Mouse (Mus musculus) ES-E14 (cell line): Measurements from ENCODE around the gene Lmbr1l. TPM values are rescaled to one million over a fixed set of nuclear protein-coding genes. Genes with fewer than 3 reads are reported as not detected.

ENCODE experiments used
- DNase-seq: peaks from one replicate; pipeline ENCODE4 v3.0.0-alpha.2; 2013; ENCODE audit warnings: low read depth, low spot score
- H3K27ac ChIP-seq: 2 replicates; pipeline ENCODE4 v1.5.1; 2012; ENCODE audit warnings: low read depth, mild to moderate bottlenecking, low read length, moderate library complexity, mixed read lengths; ENCODE audit not compliant: poor library complexity, insufficient read depth, severe bottlenecking
- H3K36me3 ChIP-seq: 2 replicates; pipeline ENCODE4 v1.6.1; 2012; ENCODE audit warnings: mild to moderate bottlenecking, low read length, moderate library complexity, mixed read lengths; ENCODE audit not compliant: control insufficient read depth, poor library complexity, insufficient read depth, severe bottlenecking
- H3K4me1 ChIP-seq, 2 experiments: fragments of 150-350 bp in 1 of 2; sonication (generic) in 1 of 2; 2 replicates each; pipeline ENCODE4 v1.6.1; 2012; ENCODE audit warnings: low read length in 2 of 2, mild to moderate bottlenecking in 1 of 2, mixed read lengths in 1 of 2; ENCODE audit not compliant: control insufficient read depth in 2 of 2, insufficient read depth in 2 of 2, poor library complexity in 1 of 2
- H3K4me3 ChIP-seq, 2 experiments: fragments of 150-350 bp in 1 of 2; sonication (generic) in 1 of 2; 2 replicates each; pipeline ENCODE4 v1.5.1; 2012; ENCODE audit warnings: low read length in 2 of 2, low read depth in 1 of 2, mild to moderate bottlenecking in 1 of 2, mixed read lengths in 1 of 2; ENCODE audit not compliant: insufficient read depth in 1 of 2, poor library complexity in 1 of 2, severe bottlenecking in 1 of 2
- H3K9ac ChIP-seq: 2 replicates; pipeline ENCODE4 v1.6.1; 2012; ENCODE audit warnings: low read depth, mild to moderate bottlenecking, low read length, mixed read lengths; ENCODE audit not compliant: poor library complexity, insufficient read depth, severe bottlenecking
- H3K9me3 ChIP-seq: fragments of 150-350 bp; sonication (generic); 2 replicates; pipeline ENCODE4 v1.6.1; 2012; ENCODE audit warnings: low read depth, mild to moderate bottlenecking, low read length; ENCODE audit not compliant: control insufficient read depth, insufficient read depth
- CHD2 ChIP-seq: IDR thresholded peaks from 2 replicates; pipeline ENCODE4 v1.6.1; 2014; ENCODE audit warnings: mild to moderate bottlenecking, low read depth, low read length, inconsistent platforms
- HCFC1 ChIP-seq: IDR thresholded peaks from 2 replicates; pipeline ENCODE4 v1.6.1; 2012; ENCODE audit warnings: low read length, inconsistent platforms, borderline replicate concordance; ENCODE audit not compliant: insufficient read depth
- MAFK ChIP-seq: IDR thresholded peaks from 2 replicates; pipeline ENCODE4 v1.6.1; 2014; ENCODE audit warnings: mild to moderate bottlenecking, low read depth, low read length, inconsistent platforms; ENCODE audit not compliant: insufficient read depth
- ZC3H11A ChIP-seq: IDR thresholded peaks from 2 replicates; pipeline ENCODE4 v1.6.1; 2012; ENCODE audit warnings: low read depth, mild to moderate bottlenecking, inconsistent platforms, low read length, borderline replicate concordance
- ZNF384 ChIP-seq: IDR thresholded peaks from 2 replicates; pipeline ENCODE4 v1.6.1; 2012; ENCODE audit warnings: low read depth, low read length, inconsistent platforms
- in situ Hi-C, 2 experiments: fragments of 600-800 bp; cut with MboI; formaldehyde crosslinking; loops; one replicate each; pipeline ENCODE4 v1.15.1; 2025; ENCODE audit warnings: low sequenced_read_pairs in 2 of 2, inconsistent platforms in 1 of 2; ENCODE audit not compliant: unreplicated experiment in 2 of 2
- total RNA-seq: library from RNA; depleted of rRNA; stranded (reverse); fragments of 300-350 nt; gene quantifications from 2 replicates; pipeline ENCODE4 v1.2.3, GENCODE M21; 2012

Lmbr1l gene
- total RNA-seq, 1 experiment, result 55.1 TPM

DNA sequence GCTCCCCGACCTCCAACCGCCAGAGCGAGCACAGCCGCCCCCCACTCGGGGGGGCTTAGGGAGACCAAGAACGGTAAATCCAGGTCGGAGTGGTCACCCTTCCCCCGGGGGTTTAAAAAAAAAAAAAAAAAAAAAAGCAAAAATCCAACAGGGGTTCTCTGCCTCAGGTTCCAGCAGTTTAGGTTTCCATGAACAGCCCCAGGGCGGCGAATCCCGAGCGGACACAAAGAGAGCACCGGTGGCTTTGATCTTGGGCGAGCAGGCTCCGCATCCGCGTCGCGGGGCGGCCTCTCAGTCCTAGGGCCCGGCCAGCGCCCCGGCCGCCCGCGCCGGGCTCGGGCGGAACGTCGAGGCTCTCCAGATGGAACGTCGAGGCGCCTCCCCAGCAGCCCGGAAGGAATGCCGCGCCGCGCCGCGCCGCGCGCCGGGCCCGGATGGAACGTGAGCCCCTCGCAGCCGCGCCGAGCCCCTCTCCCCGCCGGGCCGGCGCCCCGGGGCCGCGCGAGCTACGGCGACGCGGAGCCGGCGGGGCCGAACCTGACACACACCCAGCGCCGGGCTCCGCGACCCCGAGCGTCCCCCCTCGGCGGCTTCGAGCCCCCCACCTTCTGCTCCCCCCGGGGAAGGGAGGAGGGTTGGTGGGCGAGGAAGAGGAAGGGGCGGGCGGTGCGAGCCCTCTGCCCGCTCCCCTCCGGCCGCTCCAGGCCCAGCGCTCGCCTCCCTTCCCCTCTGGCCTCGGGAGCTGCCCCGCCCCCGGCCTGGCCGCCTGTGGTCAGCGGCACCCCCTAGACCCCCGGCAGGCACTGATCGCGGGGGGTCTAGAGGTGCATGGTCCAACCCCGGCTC is 46.7 kb downstream of the Lmbr1l start, which contains the start of gene Kmt2d:
TSS of gene Kmt2d (minus strand) at position 135 of the 846 bp plus-strand sequence.
- TF ChIP-seq MAFK (no peak), ZNF384 (peak; percentile 31; the same call in 1 of the 2 replicates)
- Histone ChIP-seq H3K4me1 (peaks cover 5 to 21% of the 10 kb centered on the region in 2 experiments; a peak in 2 of 4 replicates), H3K9ac (peak within 1 kb of the TSS; percentile 100), H3K36me3 (peaks cover 5% of the 10 kb centered on the region; the same call in 1 of the 2 replicates), H3K9me3 (no peaks in the 10 kb centered on the region), H3K4me3 (peak within 1 kb of the TSS; percentile 98 to 99), H3K27ac (peak within 1 kb of the TSS; percentile 95)
- DNase-seq, result no peak
- in situ Hi-C loops, result no loop called here

DNA sequence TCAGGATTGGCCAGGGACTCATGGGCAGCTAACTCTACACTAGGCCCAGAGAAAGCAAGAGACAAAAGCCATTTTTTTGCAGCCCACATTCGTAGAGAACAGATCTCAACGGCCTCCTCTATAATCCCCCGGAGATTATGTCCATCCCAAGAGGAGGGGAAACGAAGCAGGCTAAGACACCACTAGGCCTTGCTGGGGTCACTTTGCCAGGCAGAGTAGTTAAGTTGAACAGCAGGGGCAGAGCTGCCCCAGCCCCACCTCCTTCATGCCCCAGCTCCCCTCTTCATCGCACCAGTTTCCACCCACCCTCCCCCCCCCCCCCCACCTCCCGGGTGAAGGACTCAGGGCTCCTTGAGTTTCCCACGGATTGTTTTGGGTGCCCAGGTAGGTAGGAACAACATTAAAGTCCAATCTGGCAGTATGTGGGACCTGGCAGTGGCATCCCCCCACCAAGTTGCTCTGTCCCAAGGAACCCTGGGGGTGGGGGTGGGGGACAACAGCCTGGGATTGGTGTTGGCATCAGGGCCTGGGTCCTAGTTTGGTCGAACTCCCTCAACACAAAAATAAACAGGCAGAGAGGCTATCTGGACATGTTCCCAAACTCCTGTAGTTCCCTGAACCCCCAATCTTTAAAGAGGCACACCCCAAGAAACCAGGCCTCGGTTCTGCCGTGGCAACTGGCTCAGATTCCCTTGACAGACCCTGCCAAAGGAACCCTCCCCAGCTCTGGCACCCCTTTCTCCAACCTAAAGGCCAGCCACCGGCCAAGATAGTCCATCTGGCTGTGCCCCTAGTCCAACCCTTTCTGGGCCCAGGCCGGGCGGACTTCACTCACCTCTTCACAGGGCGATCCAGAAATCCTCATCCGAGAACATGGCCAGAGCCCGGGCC is 47.6 kb downstream of the Lmbr1l start:
- in situ Hi-C loops, result no loop called here
- H3K27ac ChIP-seq, result no peak overlapping the region
- H3K9ac ChIP-seq, result peak overlapping the region; percentile 100
- H3K9me3 ChIP-seq, result no peaks in the 10 kb centered on the region
- H3K4me1 ChIP-seq, result peaks cover 5 to 21% of the 10 kb centered on the region in 2 experiments; a peak in 2 of 4 replicates
- no peak for DNase-seq
- H3K36me3 ChIP-seq, result peaks cover 14% of the 10 kb centered on the region
- TF ChIP-seq MAFK (no peak), HCFC1 (no peak), ZC3H11A (no peak), ZNF384 (no peak), CHD2 (no peak)
- H3K4me3 ChIP-seq, result peak overlapping the region; percentile 98 to 99

GRCm38 (mm10) chr15:98869342-98870178 is 48.5 kb downstream of the Lmbr1l start:
- H3K36me3 ChIP-seq, result peaks cover 22% of the 10 kb centered on the region
- DNase-seq, result no peak
- H3K9ac ChIP-seq, result peak overlapping the region; percentile 43
- peaks cover 5 to 21% of the 10 kb centered on the region in 2 experiments; a peak in 2 of 4 replicates for H3K4me1 ChIP-seq
- in situ Hi-C loops, result no loop called here
- H3K4me3 ChIP-seq, result peak overlapping the region; percentile 51 to 98
- TF ChIP-seq CHD2, result no peak
- TF ChIP-seq HCFC1, result no peak
- TF ChIP-seq ZC3H11A, result no peak
- TF ChIP-seq MAFK, result no peak
- no peak for TF ChIP-seq ZNF384
- H3K9me3 ChIP-seq, result no peaks in the 10 kb centered on the region
- no peak overlapping the region for H3K27ac ChIP-seq
